Mouse (Mus musculus): ENCODE measurements around the gene Gzmg.
"Not testable (repeated sequence)": the region's sequence is repeated elsewhere in the genome, so short reads cannot be mapped to it uniquely, and the experiment has no call there.

Gzmg gene

DNA sequence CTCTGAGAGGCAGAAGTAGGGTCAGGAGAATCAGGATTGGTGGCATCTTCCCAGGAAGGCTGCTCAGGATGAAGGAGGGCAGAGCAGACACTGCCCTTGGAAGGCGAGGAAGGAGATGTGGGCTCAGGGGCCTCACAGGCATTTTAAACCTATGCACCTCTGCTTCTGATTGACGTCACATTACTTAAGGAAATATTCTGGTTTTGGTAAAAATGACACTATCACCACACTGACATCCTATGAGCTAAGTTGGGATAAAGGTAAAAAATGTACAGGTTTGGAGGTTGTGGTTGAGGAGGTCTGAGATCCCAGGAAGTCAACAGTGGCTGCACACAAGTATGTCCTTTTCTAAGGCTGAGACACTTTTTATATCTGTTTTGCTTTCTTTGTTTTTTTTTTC lies at the start of gene Gzmg:
Gene Gzmg (minus strand): TSS at position 101 of the 400 bp plus-strand sequence.
- DNase-seq (ENCODE audit: low spot score in 2 of 2): not testable (repeated sequence)

- no peak for DNase-seq (ENCODE audit: low spot score in 2 of 2)
These were observed 46.2 kb upstream of the Gzmg start for GRCm38 (mm10) chr14:56205613-56206012.

- not testable (repeated sequence) for DNase-seq (ENCODE audit: low spot score in 2 of 2)
These were observed 45.6 kb upstream of the Gzmg start for GRCm38 (mm10) chr14:56205021-56205420.

DNA sequence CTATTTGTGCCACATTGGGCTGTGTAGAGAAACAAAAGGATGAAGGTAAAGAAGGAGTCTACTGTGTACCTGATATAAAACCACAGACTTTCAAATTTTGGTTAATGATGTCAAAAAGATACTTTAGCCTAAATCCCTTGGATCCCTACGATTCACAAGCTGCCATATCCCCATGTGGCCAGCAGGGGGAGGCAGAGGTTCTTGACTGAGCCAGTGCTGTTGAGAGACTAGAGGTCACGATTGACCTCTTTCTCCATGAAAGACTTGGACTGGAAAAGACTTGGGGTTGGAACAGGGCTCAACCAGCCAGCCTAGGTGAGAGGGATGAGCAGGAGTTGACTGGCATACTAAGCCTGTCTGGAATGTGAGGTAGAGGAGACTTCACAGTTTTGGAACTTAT lies 44.6 kb upstream of the Gzmg start:
- peak; percentile 7 to 12 for DNase-seq (ENCODE audit: low spot score in 2 of 2)

DNA sequence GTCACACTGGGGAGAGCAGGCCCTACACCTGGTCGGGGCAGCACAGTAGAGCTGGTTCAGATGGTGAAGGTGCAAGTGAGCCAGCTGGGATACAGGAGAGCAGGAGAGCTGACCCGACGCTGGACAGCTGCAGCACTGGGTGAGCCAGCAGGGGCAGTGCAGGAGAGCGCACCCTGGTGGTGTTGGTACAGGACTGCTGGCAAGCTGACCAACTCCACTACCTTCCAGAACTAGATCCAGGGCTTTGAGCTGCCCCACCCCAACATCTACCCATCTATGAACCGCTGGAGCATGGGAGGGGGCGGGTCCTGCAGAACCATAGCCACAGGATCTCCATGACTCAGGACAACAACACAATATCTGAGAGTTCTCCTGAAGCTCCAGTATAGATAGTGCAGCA lies 27.6 kb upstream of the Gzmg start:
- no peak for DNase-seq (ENCODE audit: low spot score in 2 of 2)

DNA sequence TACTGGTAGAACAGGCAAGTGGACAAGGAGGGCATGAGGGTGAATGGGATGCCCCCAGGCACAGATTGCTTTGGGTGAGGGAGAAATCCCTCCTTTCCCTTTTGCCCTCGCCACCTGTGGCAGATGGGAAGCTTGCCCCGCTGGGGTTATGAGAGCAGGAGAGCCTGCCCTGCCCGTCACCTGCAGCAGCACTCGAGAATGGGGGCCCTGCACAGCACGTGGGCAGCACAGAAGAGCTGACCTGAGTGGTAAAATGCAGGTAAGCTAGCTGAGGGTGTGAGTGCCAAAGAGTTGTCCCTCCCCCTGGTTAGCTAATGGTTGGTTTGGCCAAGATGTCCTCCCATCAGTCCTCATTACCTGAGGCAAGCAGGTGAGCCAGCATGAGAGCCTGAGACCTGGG lies 27.1 kb upstream of the Gzmg start:
- DNase-seq (ENCODE audit: low spot score in 2 of 2): no peak

DNA sequence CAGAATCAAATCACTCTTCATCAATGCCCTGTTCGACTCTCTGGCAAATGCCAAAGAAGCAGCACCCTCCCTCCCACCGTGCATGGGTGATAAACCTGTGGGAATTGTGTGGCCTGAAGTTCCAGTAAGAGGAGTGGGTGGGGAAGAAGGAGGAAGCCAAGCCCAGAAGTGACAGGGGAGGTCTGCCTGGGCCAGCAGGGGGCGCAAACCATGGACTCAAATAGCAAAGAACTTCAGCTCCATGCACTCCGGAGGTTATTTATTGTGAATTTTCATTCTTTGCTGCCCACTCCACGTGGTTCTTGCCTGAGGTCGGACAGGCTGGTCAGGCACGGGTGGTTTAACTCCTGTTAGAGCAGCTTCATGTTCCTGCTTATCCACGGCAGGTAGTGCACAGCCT lies 18.3 kb upstream of the Gzmg start:
- DNase-seq (ENCODE audit: low spot score in 2 of 2): not testable (repeated sequence)

- no peak for DNase-seq (ENCODE audit: low spot score in 2 of 2)
These were observed 15.1 kb upstream of the Gzmg start, which contains the start of gene Gzmn for GRCm38 (mm10) chr14:56174499-56174898. Gene Gzmn (minus strand): TSS chr14:56174599.

GRCm38 (mm10) chr14:56173396-56173795 lies 14.0 kb upstream of the Gzmg start:
- DNase-seq (ENCODE audit: low spot score in 2 of 2): no peak

- DNase-seq (ENCODE audit: low spot score in 2 of 2): no peak
These were observed 13.4 kb upstream of the Gzmg start for GRCm38 (mm10) chr14:56172744-56173143.

DNA sequence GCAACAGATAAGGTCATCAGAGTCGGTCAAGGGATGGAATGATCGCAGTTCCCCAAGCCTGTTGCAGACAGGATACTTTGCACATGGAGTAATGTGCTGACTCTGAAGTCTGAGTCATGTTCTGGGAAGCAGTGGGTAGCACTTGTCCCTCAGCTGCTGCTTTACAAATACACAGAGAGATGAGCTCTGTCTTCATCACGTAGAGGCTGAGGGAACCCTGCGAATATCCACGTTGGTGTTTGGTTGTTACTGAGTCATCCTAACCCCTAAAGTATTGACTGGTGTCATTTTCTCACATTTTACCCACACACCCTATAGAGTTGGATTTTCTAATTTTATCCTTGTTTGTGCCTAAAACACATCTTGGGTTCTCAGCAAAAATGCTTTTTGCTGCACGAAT lies 8.6 kb upstream of the Gzmg start:
- peak; percentile 1 to 6 for DNase-seq (ENCODE audit: low spot score in 2 of 2)

- DNase-seq (ENCODE audit: low spot score in 2 of 2): no peak
These were observed 2.7 kb upstream of the Gzmg start for GRCm38 (mm10) chr14:56162109-56162508.

GRCm38 (mm10) chr14:56155340-56155739 lies 4.0 kb downstream of the Gzmg start:
- DNase-seq (ENCODE audit: low spot score in 2 of 2): no peak

DNA sequence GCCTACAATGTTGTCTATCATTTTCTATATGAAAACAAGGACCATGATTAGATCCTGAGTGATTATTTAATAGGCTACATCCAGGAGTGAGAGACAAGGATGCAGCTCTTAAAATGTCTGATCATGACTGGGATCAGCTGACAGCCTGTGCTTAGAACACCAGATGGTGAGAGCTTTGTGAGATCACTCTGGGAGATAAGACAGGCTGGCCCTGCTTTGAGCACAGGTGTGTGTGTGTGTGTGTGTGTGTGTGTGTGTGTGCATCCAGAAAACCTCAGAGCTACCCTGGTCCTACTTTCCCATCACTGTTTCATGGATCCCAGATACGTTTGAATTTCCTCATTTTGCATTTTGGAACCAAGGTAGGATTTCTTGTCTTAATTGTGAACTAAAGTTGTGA lies 25.7 kb downstream of the Gzmg start:
- DNase-seq (ENCODE audit: low spot score in 2 of 2): not testable (repeated sequence)

DNA sequence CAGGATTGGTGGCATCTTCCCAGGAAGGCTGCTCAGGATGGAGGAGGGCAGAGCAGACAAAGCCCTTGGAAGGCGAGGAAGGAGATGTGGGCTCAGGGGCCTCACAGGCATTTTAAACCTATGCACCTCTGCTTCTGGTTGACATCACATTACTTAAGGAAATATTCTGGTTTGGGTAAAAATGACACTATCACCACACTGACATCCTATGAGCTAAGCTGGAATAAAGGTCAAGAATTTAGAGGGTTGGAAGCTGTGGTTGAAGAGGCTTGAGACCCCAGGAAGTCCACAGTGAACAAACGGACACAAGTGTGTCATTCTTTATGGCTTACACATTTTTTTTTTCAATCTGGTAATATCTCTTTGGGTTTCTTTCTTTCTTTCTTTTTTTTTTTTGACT lies 26.9 kb downstream of the Gzmg start, which contains the start of gene Gzmd:
Gene Gzmd (minus strand): TSS at position 101 of the 400 bp plus-strand sequence.
- DNase-seq (ENCODE audit: low spot score in 2 of 2): not testable (repeated sequence)

- no peak for DNase-seq (ENCODE audit: low spot score in 2 of 2)
These were observed 31.0 kb downstream of the Gzmg start for GRCm38 (mm10) chr14:56128341-56128740.

- DNase-seq (ENCODE audit: low spot score in 2 of 2): no peak
These were observed 35.9 kb downstream of the Gzmg start for GRCm38 (mm10) chr14:56123516-56123915.

- DNase-seq (ENCODE audit: low spot score in 2 of 2): no peak
These were observed 38.9 kb downstream of the Gzmg start, which contains the start of gene Gzme for GRCm38 (mm10) chr14:56120525-56120924. Gene Gzme (minus strand): TSS chr14:56120625.

- DNase-seq (ENCODE audit: low spot score in 2 of 2): not testable (repeated sequence)
These were observed 43.7 kb downstream of the Gzmg start for GRCm38 (mm10) chr14:56115531-56116310.

Data from heart, adult 9 months (tissue).